Mouse (Mus musculus): ENCODE data around the gene Arl4a.
A peak's percentile ranks its signal among the peaks of the same experiment; 100 is the strongest.

Arl4a gene

GRCm38 (mm10) chr12:40023014-40023642, 14.7 kb downstream of the Arl4a start:
- peak; percentile 61; the same call in 1 of the 2 replicates for TF ChIP-seq GATA4 (IDR thresholded peaks at IDR 0.05; ENCODE audit: insufficient replicate concordance, low read length)

- TF ChIP-seq GATA4 (IDR thresholded peaks at IDR 0.05; ENCODE audit: insufficient replicate concordance, low read length), result no peak
Measured at GRCm38 (mm10) chr12:40022344-40022743, 15.5 kb downstream of the Arl4a start.

GRCm38 (mm10) chr12:40017955-40018505, 19.8 kb downstream of the Arl4a start:
- TF ChIP-seq GATA4 (IDR thresholded peaks at IDR 0.05; ENCODE audit: insufficient replicate concordance, low read length), result no peak

GRCm38 (mm10) chr12:40016648-40017460, 21.0 kb downstream of the Arl4a start:
- peak; percentile 98 for TF ChIP-seq GATA4 (IDR thresholded peaks at IDR 0.05; ENCODE audit: insufficient replicate concordance, low read length)

- TF ChIP-seq GATA4 (IDR thresholded peaks at IDR 0.05; ENCODE audit: insufficient replicate concordance, low read length), result no peak
Measured at GRCm38 (mm10) chr12:40016068-40016467, 21.8 kb downstream of the Arl4a start.

GRCm38 (mm10) chr12:40009866-40010265, 28.0 kb downstream of the Arl4a start:
- TF ChIP-seq GATA4 (IDR thresholded peaks at IDR 0.05; ENCODE audit: insufficient replicate concordance, low read length), result no peak

GRCm38 (mm10) chr12:40008459-40008858, 29.4 kb downstream of the Arl4a start:
- TF ChIP-seq GATA4 (IDR thresholded peaks at IDR 0.05; ENCODE audit: insufficient replicate concordance, low read length), result no peak

- no peak for TF ChIP-seq GATA4 (IDR thresholded peaks at IDR 0.05; ENCODE audit: insufficient replicate concordance, low read length)
Measured at GRCm38 (mm10) chr12:40004766-40005165, 33.1 kb downstream of the Arl4a start.

- TF ChIP-seq GATA4 (IDR thresholded peaks at IDR 0.05; ENCODE audit: insufficient replicate concordance, low read length), result no peak
Measured at GRCm38 (mm10) chr12:39998853-39999195, 39.0 kb downstream of the Arl4a start.

GRCm38 (mm10) chr12:39998070-39998852, 39.6 kb downstream of the Arl4a start:
- no peak for TF ChIP-seq GATA4 (IDR thresholded peaks at IDR 0.05; ENCODE audit: insufficient replicate concordance, low read length)

GRCm38 (mm10) chr12:39997651-39998050, 40.2 kb downstream of the Arl4a start:
- no peak for TF ChIP-seq GATA4 (IDR thresholded peaks at IDR 0.05; ENCODE audit: insufficient replicate concordance, low read length)

- no peak for TF ChIP-seq GATA4 (IDR thresholded peaks at IDR 0.05; ENCODE audit: insufficient replicate concordance, low read length)
Measured at GRCm38 (mm10) chr12:39996015-39996414, 41.8 kb downstream of the Arl4a start.

- no peak for TF ChIP-seq GATA4 (IDR thresholded peaks at IDR 0.05; ENCODE audit: insufficient replicate concordance, low read length)
Measured at GRCm38 (mm10) chr12:39995609-39996008, 42.2 kb downstream of the Arl4a start.

- TF ChIP-seq GATA4 (IDR thresholded peaks at IDR 0.05; ENCODE audit: insufficient replicate concordance, low read length), result no peak
Measured at GRCm38 (mm10) chr12:39992767-39993302, 45.0 kb downstream of the Arl4a start.
